Mouse (Mus musculus): ENCODE measurements around the gene Pde10a. TPM values are rescaled to one million over a fixed set of nuclear protein-coding genes. Genes with fewer than 3 reads are reported as not detected.
A peak's percentile ranks its signal among the peaks of the same experiment; 100 is the strongest.

Gene Pde10a
- polyA plus RNA-seq, 1 experiment: 0.52 TPM

GRCm38 (mm10) chr17:8797624-8798023, 272.5 kb downstream of the Pde10a start:
- no peak for TF ChIP-seq CTCF (IDR thresholded peaks at IDR 0.05; ENCODE audit: extremely low read depth, insufficient read length, insufficient replicate concordance, low read depth, low read length)
- no peak for TF ChIP-seq POLR2A (IDR thresholded peaks at IDR 0.05; ENCODE audit: low read depth, low read length)
- WGBS: 27% methylated on average over 2 of the region's 2 CpGs
- H3K4me1 ChIP-seq (ENCODE audit: control insufficient read depth, insufficient read depth, insufficient read length, low read length): 0 out of 2 replicates have a peak, but pooled peaks cover 3% of the 10 kb centered on the region
- H3K27ac ChIP-seq (ENCODE audit: insufficient read depth, low read depth, low read length): no peak overlapping the region
- H3K4me3 ChIP-seq (ENCODE audit: low read depth, low read length): no peak overlapping the region
- H3K36me3 ChIP-seq (ENCODE audit: control insufficient read depth, insufficient read depth, low read length): no peaks in the 10 kb centered on the region
- peaks cover 34% of the 10 kb centered on the region for H3K27me3 ChIP-seq (ENCODE audit: control insufficient read depth, insufficient read depth, low read length)

GRCm38 (mm10) chr17:8798531-8799295, 273.5 kb downstream of the Pde10a start:
- H3K27me3 ChIP-seq (ENCODE audit: control insufficient read depth, insufficient read depth, low read length): peaks cover 42% of the 10 kb centered on the region
- no peaks in the 10 kb centered on the region for H3K36me3 ChIP-seq (ENCODE audit: control insufficient read depth, insufficient read depth, low read length)
- no peak overlapping the region for H3K4me3 ChIP-seq (ENCODE audit: low read depth, low read length)
- no peak for TF ChIP-seq POLR2A (IDR thresholded peaks at IDR 0.05; ENCODE audit: low read depth, low read length)
- TF ChIP-seq CTCF (IDR thresholded peaks at IDR 0.05; ENCODE audit: extremely low read depth, insufficient read length, insufficient replicate concordance, low read depth, low read length): no peak
- H3K4me1 ChIP-seq (ENCODE audit: control insufficient read depth, insufficient read depth, insufficient read length, low read length): 0 out of 2 replicates have a peak, but pooled peaks cover 3% of the 10 kb centered on the region
- 7% methylated on average over 12 of the region's 12 CpGs for WGBS
- no peak overlapping the region for H3K27ac ChIP-seq (ENCODE audit: insufficient read depth, low read depth, low read length)

- Histone ChIP-seq H3K27ac (ENCODE audit: insufficient read depth, low read depth, low read length) (no peak overlapping the region), H3K36me3 (ENCODE audit: control insufficient read depth, insufficient read depth, low read length) (no peaks in the 10 kb centered on the region), H3K27me3 (ENCODE audit: control insufficient read depth, insufficient read depth, low read length) (peaks cover 42% of the 10 kb centered on the region), H3K4me1 (ENCODE audit: control insufficient read depth, insufficient read depth, insufficient read length, low read length) (0 out of 2 replicates have a peak, but pooled peaks cover 3% of the 10 kb centered on the region), H3K4me3 (ENCODE audit: low read depth, low read length) (no peak overlapping the region)
- TF ChIP-seq CTCF (IDR thresholded peaks at IDR 0.05; ENCODE audit: extremely low read depth, insufficient read length, insufficient replicate concordance, low read depth, low read length) (no peak), POLR2A (IDR thresholded peaks at IDR 0.05; ENCODE audit: low read depth, low read length) (no peak)
- 8% methylated on average over 10 of the region's 10 CpGs for WGBS
Measured at GRCm38 (mm10) chr17:8799296-8799731, 274.1 kb downstream of the Pde10a start.

GRCm38 (mm10) chr17:8799914-8800420, 274.8 kb downstream of the Pde10a start:
- Histone ChIP-seq H3K36me3 (ENCODE audit: control insufficient read depth, insufficient read depth, low read length) (no peaks in the 10 kb centered on the region), H3K27me3 (ENCODE audit: control insufficient read depth, insufficient read depth, low read length) (peaks cover 42% of the 10 kb centered on the region), H3K4me3 (ENCODE audit: low read depth, low read length) (no peak overlapping the region), H3K4me1 (ENCODE audit: control insufficient read depth, insufficient read depth, insufficient read length, low read length) (0 out of 2 replicates have a peak, but pooled peaks cover 3% of the 10 kb centered on the region), H3K27ac (ENCODE audit: insufficient read depth, low read depth, low read length) (no peak overlapping the region)
- TF ChIP-seq POLR2A (IDR thresholded peaks at IDR 0.05; ENCODE audit: low read depth, low read length) (no peak), CTCF (IDR thresholded peaks at IDR 0.05; ENCODE audit: extremely low read depth, insufficient read length, insufficient replicate concordance, low read depth, low read length) (no peak)
- 4% methylated on average over 15 of the region's 15 CpGs for WGBS

- H3K27ac ChIP-seq (ENCODE audit: insufficient read depth, low read depth, low read length): no peak overlapping the region
- H3K27me3 ChIP-seq (ENCODE audit: control insufficient read depth, insufficient read depth, low read length): peaks cover 42% of the 10 kb centered on the region
- peak overlapping the region; percentile 87 for H3K4me3 ChIP-seq (ENCODE audit: low read depth, low read length)
- 2% methylated on average over 53 of the region's 53 CpGs for WGBS
- 0 out of 2 replicates have a peak, but pooled peaks cover 3% of the 10 kb centered on the region for H3K4me1 ChIP-seq (ENCODE audit: control insufficient read depth, insufficient read depth, insufficient read length, low read length)
- H3K36me3 ChIP-seq (ENCODE audit: control insufficient read depth, insufficient read depth, low read length): no peaks in the 10 kb centered on the region
- no peak for TF ChIP-seq POLR2A (IDR thresholded peaks at IDR 0.05; ENCODE audit: low read depth, low read length)
- no peak for TF ChIP-seq CTCF (IDR thresholded peaks at IDR 0.05; ENCODE audit: extremely low read depth, insufficient read length, insufficient replicate concordance, low read depth, low read length)
Measured at GRCm38 (mm10) chr17:8800478-8801082, 275.4 kb downstream of the Pde10a start.

GRCm38 (mm10) chr17:8801083-8801854, 276.1 kb downstream of the Pde10a start:
- Histone ChIP-seq H3K27me3 (ENCODE audit: control insufficient read depth, insufficient read depth, low read length) (peaks cover 42% of the 10 kb centered on the region), H3K36me3 (ENCODE audit: control insufficient read depth, insufficient read depth, low read length) (no peaks in the 10 kb centered on the region), H3K4me3 (ENCODE audit: low read depth, low read length) (peak overlapping the region; percentile 87), H3K4me1 (ENCODE audit: control insufficient read depth, insufficient read depth, insufficient read length, low read length) (0 out of 2 replicates have a peak, but pooled peaks cover 3% of the 10 kb centered on the region), H3K27ac (ENCODE audit: insufficient read depth, low read depth, low read length) (no peak overlapping the region)
- TF ChIP-seq CTCF (IDR thresholded peaks at IDR 0.05; ENCODE audit: extremely low read depth, insufficient read length, insufficient replicate concordance, low read depth, low read length): no peak
- TF ChIP-seq POLR2A (IDR thresholded peaks at IDR 0.05; ENCODE audit: low read depth, low read length): no peak
- WGBS: 2% methylated on average over 56 of the region's 72 CpGs

Measured in small intestine, adult 2 months (tissue).